Mouse (Mus musculus) heart, adult 11 months (tissue): ENCODE data around the gene Dnajc3.

Source experiments
- DNase-seq: peaks from one replicate; pipeline ENCODE4 v3.0.0; 2022

Gene Dnajc3

DNA sequence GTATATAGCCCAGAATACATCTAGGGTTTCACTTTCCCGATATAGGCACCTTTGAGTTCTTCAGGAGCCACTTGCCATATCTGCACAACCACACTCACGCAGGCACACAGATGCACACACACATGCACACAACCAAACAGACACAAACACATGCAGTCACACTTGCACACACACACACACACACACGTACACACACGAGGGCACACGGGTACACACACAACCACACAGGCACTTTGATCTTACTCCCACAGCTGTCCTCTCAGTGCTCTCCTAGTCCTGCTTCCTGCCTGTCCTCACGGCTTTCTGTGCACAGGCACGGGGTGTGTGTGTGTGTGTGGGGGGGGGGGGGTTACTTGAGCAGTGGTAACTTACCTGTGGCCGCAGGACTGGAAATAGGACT, 4.8 kb upstream of the Dnajc3 start:
- no peak for DNase-seq

DNA sequence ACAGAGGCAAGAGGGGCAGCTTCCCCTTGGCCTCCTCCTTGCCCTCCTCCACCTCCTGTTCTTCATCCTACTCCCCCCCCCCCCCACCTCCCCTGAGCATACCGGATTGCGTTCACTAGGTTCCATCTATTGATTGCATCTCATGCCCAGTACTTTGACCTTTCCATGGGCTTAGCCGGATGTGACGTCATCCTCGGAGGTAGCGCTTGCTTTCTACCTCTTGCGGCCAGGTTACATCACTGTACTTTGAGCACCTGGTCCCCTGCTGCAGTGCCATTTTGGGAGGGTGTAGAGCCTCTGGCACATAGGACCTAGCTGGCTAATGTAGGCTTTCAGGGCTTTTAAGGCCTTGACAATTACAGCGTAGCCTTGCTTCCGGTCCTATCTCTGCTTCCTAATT, 3.1 kb upstream of the Dnajc3 start:
- DNase-seq = peak; percentile 36

DNA sequence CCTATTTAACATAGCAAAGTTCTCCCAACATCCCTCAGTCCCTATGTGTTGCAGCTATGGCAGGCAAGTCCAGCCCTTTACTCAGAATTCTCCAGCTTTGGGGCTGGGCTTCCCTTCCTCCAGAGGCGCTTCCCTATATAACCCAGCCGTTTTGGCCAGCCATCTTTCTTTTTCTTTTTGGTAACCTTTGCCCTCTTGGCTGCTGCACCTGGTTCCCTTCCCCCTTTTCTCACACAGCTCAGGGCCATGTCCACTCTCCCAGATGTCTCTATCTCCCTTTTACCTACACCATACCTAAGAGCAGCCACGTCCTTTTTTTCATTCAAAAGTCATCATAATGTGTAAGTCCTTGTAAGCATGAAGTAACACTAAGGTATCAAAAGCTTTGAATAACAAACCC, 1.5 kb upstream of the Dnajc3 start:
- peak; percentile 82 for DNase-seq

DNA sequence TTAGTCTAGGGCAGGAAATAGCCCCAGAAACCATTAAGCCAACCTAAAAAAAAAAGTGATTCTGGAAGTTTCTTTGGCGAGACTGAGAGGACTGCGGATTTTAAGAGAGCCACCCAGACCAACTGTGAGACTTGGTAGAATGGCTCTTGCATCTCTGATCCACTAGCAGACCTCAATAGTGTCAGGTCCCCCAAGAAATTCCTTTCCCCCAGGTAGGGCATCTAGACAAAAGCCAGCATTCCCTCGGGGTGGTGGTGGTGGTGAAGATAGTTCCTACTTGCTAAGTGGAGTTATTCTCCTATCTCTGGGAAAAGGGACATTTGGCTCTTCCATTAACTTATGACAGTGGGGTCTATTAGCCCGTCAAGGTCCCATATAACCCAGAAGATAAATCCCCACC, 824 bp upstream of the Dnajc3 start:
- DNase-seq = no peak

DNA sequence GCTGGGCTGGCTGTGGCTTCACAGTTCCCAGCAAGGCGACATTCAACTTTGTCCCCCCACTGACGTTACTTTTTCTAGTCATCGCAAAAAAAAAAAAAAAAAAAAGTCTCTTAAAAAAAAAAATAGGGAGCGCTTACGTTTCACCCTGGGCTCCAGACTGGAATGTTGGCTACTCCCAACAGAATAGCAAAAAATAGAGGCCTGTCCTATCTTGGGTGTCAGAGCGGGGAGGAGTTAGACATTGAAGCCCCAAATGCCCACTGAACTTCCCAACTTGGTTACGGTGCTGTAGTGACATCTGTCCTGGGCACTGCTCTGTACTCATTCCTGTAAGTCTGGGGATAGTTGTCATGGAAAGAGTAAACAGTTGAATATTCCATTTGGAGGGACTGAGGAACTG, 775 bp downstream of the Dnajc3 start:
- DNase-seq = peak; percentile 93

DNA sequence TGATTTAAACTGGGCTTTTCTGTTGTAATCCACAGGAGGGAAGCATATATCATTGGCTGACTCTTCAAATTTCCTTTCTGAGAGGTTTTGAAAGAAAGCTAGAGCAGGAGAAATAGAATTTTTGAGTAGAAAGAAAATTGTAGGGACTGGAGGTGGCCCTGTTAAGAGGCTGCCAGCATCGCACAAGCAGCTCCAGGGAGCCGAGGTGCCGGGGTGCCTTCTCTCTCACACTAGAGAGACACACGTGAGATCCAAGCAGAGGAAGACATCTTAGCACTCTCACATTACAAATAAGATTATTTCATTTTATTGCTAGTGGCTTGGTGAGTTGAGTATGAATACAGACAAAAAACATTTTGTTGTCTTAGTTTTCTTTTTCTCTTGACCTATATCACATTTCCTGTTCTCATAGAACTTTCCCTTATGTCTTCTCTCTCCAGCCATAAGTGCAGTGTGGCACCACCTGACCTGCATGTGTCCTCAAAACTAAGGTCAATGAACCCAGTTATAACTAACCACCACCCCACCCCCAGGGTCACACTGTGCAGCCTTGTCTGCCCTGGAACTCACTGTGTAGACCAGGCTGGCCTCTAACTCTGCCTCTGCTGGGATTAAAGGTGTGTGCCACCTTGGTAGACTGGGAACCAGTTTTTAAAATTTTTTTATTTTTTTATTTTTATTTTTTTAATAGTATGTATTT, 3.2 kb downstream of the Dnajc3 start:
- peak; percentile 82 for DNase-seq

DNA sequence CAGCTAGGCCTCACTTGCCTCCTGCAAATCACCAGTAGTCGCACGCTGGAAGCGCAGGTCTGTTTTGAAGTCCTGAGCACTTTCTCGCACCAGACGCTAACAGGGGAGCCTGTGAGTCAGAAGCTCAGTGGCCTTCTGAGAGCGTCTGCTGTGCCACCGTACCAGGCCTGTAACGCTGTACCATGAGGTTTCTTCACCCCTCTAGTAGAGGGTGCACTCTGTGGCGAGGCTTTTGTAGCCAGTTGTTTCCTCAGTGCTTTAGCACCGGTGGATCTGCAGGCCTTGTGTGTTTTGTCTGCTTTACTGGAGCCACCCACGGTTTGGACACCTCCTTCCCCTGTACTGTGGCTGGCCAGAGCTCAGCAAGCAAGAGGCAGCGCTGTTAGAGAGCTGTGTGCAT, 4.3 kb downstream of the Dnajc3 start:
- DNase-seq = peak; percentile 84

DNA sequence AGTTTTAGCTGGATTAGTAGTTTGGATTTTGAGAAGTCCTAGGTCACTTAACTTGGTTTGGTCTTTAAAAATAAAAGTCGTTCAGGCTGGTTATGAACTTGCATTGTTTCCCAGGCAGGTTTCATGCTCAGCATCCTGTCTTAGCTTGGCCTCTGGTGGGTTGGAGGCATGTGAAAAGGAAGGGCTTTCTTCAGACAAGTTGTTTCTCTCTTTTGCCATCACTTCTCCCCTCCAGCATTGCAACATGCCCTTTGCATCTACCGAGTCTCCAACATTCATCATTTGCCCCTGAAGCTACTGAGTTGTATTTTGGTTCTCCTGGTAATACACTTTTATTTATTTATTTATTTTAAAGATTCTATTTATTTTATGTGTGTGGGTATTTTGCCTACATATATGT, 6.9 kb downstream of the Dnajc3 start:
- DNase-seq = peak; percentile 52

DNA sequence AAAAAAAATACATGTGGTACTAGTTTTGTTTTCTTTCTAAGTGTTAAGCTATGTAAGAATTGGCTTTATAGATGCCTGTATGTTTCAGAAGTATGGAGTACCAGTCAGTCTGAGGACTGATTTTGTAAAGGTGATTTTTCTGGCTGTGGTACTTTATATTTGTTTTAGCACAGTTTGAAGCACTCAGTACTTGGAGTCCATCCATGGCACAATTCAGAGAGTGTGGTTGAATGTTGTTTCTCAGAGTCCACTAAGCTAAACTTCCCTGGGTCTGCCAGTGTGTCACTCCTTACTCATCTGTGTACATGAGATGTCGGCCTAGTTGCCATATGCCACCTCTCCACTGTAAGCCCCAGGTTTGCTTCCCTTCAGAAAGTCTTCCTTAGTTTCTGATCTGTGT, 11.1 kb downstream of the Dnajc3 start:
- DNase-seq = no peak

DNA sequence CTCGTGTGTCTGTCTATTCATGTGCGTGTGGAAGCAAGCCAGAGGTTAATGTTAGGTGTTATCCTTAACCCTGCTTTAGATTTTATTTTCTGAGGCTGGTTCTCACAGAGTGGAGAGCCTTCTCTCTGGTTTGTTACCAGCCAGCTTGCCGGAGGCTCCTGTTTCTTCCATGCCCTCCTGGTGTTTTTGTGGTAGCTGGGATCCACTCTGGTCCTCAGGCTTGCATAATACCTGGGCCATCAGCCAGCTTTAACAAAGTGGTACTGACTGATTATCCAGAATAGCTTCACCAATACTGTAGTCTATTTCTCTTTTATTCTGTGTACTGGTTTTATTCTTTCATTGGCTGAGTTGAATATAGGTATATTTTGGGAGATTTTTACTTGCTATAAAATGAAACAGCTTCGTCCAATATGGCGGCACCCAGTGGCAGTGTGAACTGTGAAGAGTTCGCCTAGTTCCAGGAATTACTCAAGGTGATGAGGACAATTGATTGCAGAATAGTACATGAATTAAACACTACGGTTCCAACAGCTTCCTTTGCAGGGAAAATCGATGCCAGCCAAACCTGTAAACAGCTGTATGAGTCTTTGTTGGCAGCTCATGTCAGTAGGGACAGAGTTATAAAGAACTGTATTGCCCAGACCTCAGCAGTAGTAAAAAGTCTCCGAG, 14.3 kb downstream of the Dnajc3 start:
- peak; percentile 95 for DNase-seq

DNA sequence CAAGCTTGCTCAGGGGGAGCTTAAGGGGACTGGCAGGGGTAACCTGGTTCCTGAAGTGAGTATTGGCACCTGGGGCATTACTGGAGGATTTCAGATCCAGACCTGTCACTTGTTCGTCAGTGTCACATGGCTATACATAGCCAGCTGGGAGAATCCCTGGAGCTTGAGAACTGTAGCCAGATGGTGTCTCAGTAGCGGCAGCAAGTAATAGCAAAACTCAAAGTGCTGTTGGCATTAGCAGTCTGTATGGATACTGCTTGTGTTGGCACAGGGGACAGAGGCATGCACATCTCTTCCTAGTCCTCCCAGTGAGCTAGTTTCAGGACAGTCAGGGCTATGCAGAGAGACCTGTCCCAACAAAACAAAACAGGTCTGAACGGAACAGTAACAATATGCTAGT, 20.2 kb downstream of the Dnajc3 start:
- DNase-seq = peak; percentile 41

DNA sequence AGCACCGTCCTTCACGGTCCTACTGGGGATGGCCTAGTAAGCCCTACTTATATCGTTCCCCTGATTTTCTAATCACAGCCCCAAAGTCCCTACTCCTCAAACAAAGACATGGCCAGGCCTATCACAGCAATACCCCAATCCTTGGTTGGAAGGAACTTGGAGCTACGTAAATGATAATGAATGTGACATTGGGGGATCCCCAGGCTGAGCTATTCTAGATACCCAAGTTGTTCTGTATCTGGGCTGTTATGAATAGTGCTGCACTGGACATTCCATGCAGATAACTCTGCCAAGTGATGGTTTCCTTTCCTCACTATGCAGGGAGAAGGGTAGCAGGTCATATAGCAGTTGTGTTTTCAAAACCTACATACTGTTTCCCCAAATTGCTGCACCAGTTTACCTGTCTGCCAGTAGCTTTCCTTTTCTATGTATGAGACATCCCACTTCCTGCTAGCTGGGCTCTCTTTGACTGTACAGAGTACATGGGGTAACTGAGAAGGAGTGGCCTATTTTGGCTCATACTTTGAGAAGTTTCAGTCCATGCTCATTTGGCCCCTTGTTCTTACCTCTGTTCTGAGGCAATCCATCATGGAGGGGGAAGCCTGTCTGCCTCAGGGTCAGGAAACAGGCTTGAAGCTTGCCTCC, 27.7 kb downstream of the Dnajc3 start:
- peak; percentile 18 for DNase-seq

DNA sequence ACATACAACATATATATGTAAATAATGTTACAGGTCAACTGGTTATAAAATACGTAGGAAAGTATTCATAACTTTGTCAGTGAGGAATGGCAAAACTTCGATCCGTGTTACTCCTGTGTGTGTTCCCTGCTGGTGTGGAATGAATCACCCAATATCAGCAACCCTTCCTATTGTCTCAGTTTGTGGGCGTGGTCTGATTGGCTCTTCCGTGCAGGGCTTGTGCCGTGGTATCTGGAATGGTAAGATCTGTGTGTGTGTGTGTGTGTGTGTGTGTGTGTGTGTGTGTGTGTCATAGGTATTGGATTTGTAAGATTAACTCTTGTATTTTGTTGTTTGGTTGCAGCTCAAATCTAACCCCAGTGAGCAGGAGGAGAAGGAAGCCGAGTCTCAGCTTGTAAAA, 29.9 kb downstream of the Dnajc3 start:
- peak; percentile 52 for DNase-seq

DNA sequence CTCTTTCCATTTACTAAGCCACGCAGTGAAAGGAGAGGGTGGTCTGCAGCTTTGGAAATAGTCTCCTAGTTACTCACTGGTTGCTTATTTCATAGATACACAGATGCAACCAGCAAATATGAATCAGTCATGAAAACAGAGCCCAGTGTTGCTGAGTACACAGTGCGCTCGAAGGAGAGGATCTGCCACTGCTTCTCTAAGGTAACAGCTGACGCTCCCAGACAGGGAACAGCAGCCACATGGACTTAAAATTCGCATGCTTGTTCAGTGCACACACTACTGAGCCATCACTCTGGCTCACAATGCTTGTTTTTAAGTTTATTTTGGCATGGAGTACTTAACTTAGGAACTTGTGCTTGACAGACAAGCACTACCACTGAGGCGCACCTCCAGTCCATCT, 34.5 kb downstream of the Dnajc3 start:
- peak; percentile 34 for DNase-seq

DNA sequence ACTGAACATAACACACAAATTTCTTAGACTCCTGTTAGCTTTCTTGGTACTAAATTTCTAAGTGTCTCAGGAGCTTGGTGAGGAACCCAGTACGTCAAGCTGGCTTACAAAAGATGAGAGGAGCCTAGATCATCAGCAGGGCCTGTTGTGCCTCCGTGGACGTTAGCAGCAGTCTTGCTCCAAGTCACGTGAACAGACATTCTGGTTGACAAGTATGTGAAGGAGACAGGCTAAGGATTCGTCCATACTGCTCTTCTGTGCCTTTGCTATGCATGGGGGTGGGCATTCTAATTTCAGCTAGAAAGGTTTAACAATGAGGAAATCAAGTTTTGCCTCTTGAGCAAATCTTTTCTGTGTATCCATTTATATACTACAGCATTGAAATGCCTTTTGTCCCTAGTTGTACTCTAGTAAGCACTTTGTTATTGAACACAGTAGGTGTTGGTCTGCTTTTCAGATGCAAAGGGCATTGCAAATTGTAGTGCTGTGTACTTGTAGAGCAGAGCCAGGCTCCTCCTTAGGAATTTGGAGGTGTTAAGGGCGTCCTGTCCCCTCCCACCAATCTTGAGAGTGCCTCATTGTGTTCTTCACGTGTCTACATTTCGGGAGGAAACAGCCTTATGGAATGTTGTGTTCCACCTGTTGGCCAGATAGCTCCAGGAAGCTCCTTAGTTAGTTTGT, 39.5 kb downstream of the Dnajc3 start:
- DNase-seq = peak; percentile 75

DNA sequence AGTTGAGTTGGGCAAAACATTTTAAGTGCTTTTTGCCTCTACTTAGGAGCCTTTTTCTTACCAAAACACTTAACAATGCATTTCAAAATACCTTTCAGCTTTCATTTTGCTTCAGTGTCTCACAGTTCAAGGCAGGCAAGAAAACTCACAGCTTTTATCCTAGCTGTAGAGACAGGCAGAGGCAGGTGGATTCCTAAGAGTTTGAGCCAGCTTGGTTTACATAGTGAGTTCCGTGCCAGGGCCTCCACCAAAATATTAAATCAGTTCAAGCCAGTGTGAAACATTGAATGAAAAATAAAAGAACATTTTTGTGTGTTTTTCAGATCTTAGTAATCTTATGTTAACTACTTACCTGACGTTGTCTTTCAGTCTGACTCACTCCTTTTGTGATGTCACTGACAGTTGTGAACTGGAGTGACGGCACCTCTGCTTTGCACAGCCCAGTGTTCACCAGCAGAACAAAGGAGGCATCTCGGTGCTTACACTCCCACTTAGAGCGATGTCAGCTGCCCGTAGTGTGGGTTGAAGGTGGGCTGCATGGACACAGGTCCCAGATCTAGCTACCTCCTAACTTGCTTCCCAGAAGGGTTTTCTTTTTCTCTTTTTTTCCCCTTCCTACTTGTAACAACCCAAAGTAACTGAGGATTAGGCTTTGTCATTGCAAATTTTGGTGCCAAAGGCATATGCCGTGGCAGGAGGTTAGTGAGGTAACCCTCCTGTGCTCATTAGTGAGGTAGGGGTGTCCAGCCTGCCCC, 42.0 kb downstream of the Dnajc3 start:
- DNase-seq = peak; percentile 79

DNA sequence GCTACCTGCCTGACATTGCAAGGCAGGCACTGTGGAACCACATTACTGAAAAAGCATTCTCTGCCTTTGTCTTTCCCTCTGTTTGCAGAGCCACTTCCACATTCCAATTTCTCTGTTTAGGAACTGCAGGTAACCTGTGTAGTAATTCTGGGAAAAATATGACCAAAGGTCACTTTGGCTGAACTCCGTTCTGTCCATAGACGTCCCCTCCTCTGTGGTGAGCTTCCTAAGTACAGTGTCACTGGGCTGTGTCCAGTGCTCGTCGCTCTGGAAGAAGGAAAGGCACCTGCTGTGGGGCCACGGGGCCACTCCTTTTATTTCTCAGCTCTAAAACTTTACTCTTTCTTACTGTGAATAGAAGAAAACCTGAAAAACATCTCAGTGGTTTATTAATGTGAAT, 42.6 kb downstream of the Dnajc3 start:
- DNase-seq = peak; percentile 50

DNA sequence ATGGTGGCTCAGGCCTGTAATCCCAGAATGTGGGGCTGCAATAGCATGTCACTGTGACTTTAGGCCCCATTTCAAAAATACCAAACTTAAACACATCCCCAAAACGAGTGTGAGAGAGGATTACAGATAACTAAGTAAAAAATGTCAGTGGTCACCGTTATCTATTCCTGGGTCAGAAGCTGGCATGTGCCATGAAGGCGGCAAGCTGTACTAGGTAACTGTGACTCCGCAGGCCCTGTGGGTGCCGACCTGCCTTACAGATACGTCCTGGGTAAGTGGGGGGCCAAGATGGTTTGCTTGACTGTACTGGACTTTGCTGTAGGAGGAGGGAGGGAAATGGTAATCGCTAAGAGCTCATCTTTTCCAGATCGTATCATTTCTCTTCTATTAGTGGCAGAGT, 43.1 kb downstream of the Dnajc3 start:
- peak; percentile 87 for DNase-seq

DNA sequence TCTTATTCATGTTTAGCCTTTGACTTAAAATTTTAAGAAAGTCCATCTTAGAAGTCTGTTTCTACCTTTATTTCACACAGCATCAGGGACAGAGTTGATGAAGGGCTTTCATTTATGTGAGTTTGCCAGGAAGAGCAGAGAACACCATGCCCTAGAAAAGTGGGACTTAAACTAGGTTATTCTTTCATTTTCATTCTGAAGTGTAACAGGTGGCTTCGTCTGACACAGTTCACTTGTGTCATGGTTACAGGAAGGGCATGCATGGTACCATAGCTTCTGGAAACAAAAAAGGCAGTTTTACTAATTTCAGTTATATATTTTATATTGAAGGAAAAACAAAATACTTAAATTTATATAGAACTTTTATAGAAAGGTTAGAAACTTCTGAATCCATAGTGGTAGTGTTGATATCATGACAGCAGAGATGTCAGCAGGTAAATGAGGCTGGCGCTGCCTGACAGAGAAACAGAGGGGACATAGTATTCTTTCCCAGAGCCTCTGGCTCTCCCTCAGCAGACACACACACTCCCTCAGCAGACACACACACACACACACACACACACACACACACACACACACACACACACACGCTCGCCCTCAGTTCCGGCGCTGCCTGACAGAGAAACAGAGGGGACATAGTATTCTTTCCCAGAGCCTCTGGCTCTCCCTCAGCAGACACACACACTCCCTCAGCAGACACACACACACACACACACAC, 44.1 kb downstream of the Dnajc3 start:
- peak; percentile 95 for DNase-seq

DNA sequence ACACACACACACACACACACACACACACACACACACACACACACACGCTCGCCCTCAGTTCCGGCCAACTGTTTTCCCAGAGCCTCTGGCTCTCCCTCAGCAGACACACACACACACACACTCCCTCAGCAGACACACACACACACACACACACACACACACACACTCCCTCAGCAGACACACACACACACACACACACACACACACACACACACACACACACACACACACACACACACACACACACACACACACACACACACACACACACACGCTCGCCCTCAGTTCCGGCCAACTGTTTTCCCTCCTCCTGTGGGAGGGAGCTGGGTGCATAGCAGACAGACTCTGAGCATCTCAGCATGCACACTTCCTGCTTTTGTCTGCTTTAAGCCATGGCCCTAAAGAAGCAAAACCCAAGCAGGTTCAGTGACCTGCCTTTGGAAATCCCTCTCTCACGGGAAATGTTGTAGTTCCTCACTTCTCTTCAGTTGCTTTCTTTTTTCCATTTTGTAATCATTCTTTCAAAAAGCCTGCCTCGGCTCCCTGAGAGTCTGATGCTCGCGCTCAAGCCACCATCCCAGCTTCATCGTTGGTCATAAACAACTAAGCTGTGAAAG, 44.8 kb downstream of the Dnajc3 start:
- DNase-seq = peak; percentile 94

DNA sequence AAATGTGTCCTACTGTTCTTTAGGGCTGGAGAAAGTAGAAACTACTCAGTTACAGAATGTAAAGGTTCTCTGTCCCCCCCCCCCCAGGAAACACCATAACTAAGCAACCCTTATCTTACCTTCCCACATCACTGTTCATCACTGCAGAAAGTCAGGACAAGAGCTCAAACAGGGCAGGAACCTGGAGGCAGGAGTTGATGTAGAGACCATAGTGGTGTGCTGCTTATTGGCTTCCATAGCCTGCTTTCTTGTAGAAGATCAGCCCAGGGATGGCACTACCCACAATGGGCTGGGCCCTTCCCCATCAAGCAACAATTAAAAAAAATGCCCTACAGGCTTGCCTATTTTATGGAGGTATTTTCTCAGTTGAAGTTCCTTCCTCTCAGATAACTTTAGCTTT, 45.6 kb downstream of the Dnajc3 start:
- peak; percentile 77 for DNase-seq

DNA sequence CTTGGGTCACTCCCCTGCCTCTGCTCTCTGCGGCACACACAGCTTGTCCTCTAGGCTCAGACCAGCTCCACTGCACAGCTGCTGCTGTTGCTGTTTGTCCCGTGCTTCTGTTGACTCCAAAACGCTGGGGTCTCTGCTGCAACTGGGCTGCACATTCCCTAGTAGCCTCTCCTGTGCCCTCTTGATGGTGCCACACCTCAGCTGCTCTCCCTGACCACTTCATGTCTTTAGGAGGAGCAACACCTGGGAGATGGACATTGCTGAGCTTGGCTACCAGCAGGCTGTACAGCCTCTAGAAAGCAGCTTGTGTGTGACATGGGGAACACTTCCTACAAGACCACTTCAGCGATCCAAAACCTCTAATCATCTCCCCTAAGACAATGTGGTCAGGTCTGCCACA, 46.4 kb downstream of the Dnajc3 start:
- DNase-seq = peak; percentile 61
